Mouse (Mus musculus): ENCODE measurements around the gene Gpr39.
"Not testable (repeated sequence)": the region's sequence is repeated elsewhere in the genome, so short reads cannot be mapped to it uniquely, and the experiment has no call there.

Gpr39 gene

GRCm38 (mm10) chr1:125676790-125677273 lies at the start of gene Gpr39:
Gene Gpr39 (plus strand): TSS chr1:125676995.
- peak; percentile 89 for DNase-seq

- DNase-seq = no peak
Measured at GRCm38 (mm10) chr1:125639501-125640253, 37.1 kb upstream of the Gpr39 start.

- DNase-seq = no peak
Measured at GRCm38 (mm10) chr1:125643643-125644042, 33.2 kb upstream of the Gpr39 start.

GRCm38 (mm10) chr1:125646816-125647215 lies 30.0 kb upstream of the Gpr39 start:
- DNase-seq = not testable (repeated sequence)

GRCm38 (mm10) chr1:125648011-125648410 lies 28.8 kb upstream of the Gpr39 start:
- DNase-seq = no peak

GRCm38 (mm10) chr1:125649056-125649455 lies 27.7 kb upstream of the Gpr39 start:
- DNase-seq = no peak

GRCm38 (mm10) chr1:125652836-125653594 lies 23.8 kb upstream of the Gpr39 start:
- DNase-seq = no peak

- no peak for DNase-seq
Measured at GRCm38 (mm10) chr1:125657416-125657815, 19.4 kb upstream of the Gpr39 start.

GRCm38 (mm10) chr1:125660151-125660550 lies 16.6 kb upstream of the Gpr39 start:
- DNase-seq = no peak

- no peak for DNase-seq
Measured at GRCm38 (mm10) chr1:125660901-125661300, 15.9 kb upstream of the Gpr39 start.

GRCm38 (mm10) chr1:125662058-125662457 lies 14.7 kb upstream of the Gpr39 start:
- DNase-seq = no peak

GRCm38 (mm10) chr1:125662660-125663059 lies 14.1 kb upstream of the Gpr39 start:
- DNase-seq = no peak

GRCm38 (mm10) chr1:125663104-125663503 lies 13.7 kb upstream of the Gpr39 start:
- DNase-seq = peak; percentile 47

GRCm38 (mm10) chr1:125665127-125665637 lies 11.6 kb upstream of the Gpr39 start:
- no peak for DNase-seq

- DNase-seq = no peak
Measured at GRCm38 (mm10) chr1:125669035-125669434, 7.8 kb upstream of the Gpr39 start.

GRCm38 (mm10) chr1:125675186-125675585 lies 1.6 kb upstream of the Gpr39 start:
- DNase-seq = no peak

GRCm38 (mm10) chr1:125677286-125677685 lies 491 bp downstream of the Gpr39 start:
- no peak for DNase-seq

GRCm38 (mm10) chr1:125679522-125680077 lies 2.8 kb downstream of the Gpr39 start:
- no peak for DNase-seq

GRCm38 (mm10) chr1:125684423-125684822 lies 7.6 kb downstream of the Gpr39 start:
- no peak for DNase-seq

- DNase-seq = no peak
Measured at GRCm38 (mm10) chr1:125685304-125685703, 8.5 kb downstream of the Gpr39 start.

GRCm38 (mm10) chr1:125687701-125688420 lies 11.1 kb downstream of the Gpr39 start:
- peak; percentile 21 for DNase-seq

GRCm38 (mm10) chr1:125693541-125693940 lies 16.7 kb downstream of the Gpr39 start:
- peak; percentile 26 for DNase-seq

- DNase-seq = peak; percentile 17
Measured at GRCm38 (mm10) chr1:125694338-125694737, 17.5 kb downstream of the Gpr39 start.
